In genomic region chr19:37133666-37134065, GRCm38 (mm10) we compare ENCODE assay signal across 23 mouse cellular contexts.
A peak's percentile ranks its signal among the peaks of the same experiment; 100 is the strongest.
DNase-seq lines count a peak whose midpoint lies in the region; ATAC-seq and TF ChIP-seq lines count a peak whose summit lies in the region.
"Had no signal": no experiment of that assay in that cellular context is flagged by ENCODE, and none has a peak within 500 bp of the region (broad histone marks: within the 10 kb centered on the region; RNA-seq: fewer than 3 reads in every experiment).

No protein-coding gene starts in this region.

- H3K9me3 ChIP-seq in CH12.LX (replicated peaks; ENCODE audit: low read length) = no peaks in the 10 kb centered on the region
- no peaks in the 10 kb centered on the region for H3K9me3 ChIP-seq in hindbrain, embryonic 14.5 days (ENCODE audit: control insufficient read depth, low read length)
- H3K9me3 ChIP-seq: G1E had no signal

- in situ Hi-C loops in CH12.LX (cut with MboI; ENCODE audit: low pct_ligation_motif_present, low pct_unique_long_range_greater_than_20kb, low sequenced_read_pairs) = no loop called here

- TF ChIP-seq RAD21 in CH12.LX (IDR thresholded peaks at IDR 0.05; ENCODE audit: low read depth, low read length) = no peak; the same call in 1 of the 2 replicates

- no peak for ATAC-seq in hindbrain, embryonic 14.5 days (ENCODE audit: low FRiP score)
- ATAC-seq in monocyte, adult 5-6 weeks (replicated peaks; ENCODE audit: insufficient number of reproducible peaks, low FRiP score, low TSS enrichment, poor library complexity, severe bottlenecking) = no peak
- ATAC-seq: activated CD4-positive, CD25-positive, alpha-beta regulatory T cell, adult 4 months; CD4-positive, CD25-positive, alpha-beta regulatory T cell, adult 4 months; Patski had no signal

- no peaks in the 10 kb centered on the region for H3K27me3 ChIP-seq in heart, adult 2 months (ENCODE audit: control insufficient read depth, insufficient read depth, low read length)
- H3K27me3 ChIP-seq in CH12.LX (replicated peaks) = no peaks in the 10 kb centered on the region
- no peaks in the 10 kb centered on the region for H3K27me3 ChIP-seq in hindbrain, embryonic 14.5 days (ENCODE audit: control insufficient read depth, insufficient read depth, low read length)
- H3K27me3 ChIP-seq: Patski had no signal

- no peak for TF ChIP-seq EP300 in heart, adult 2 months (IDR thresholded peaks at IDR 0.05; ENCODE audit: insufficient read depth, low read depth, low read length)
- TF ChIP-seq EP300 in CH12.LX (IDR thresholded peaks at IDR 0.05; ENCODE audit: low read length) = peak; percentile 92

- H3K4me3 ChIP-seq in gastrocnemius, adult 2 months = no peak overlapping the region
- H3K4me3 ChIP-seq in heart, adult 2 months = no peak overlapping the region
- H3K4me3 ChIP-seq in CH12.LX (replicated peaks in 1 of 3; ENCODE audit: low read depth in 2 of 3, low read length in 2 of 3, poor library complexity in 1 of 3) = no peak overlapping the region
- H3K4me3 ChIP-seq in hindbrain, embryonic 14.5 days (replicated peaks; ENCODE audit: low read length) = no peak overlapping the region

- DNase-seq in gastrocnemius, adult 2 months = no peak
- DNase-seq in gastrocnemius, postnatal 14 days = no peak
- no peak for DNase-seq in heart, adult 2 months
- DNase-seq in heart, adult 11 months = no peak
- DNase-seq in CH12.LX (ENCODE audit: extremely low read depth) (peak; percentile 59), R1 (ENCODE audit: low read depth, low spot score) (peak; percentile 18)
- no peak for DNase-seq in hindbrain, embryonic 14.5 days (ENCODE audit: low spot score)
- DNase-seq: adrenal gland, adult 2 months; adrenal gland, adult 8-10 months; adrenal gland, postnatal 10 days; adrenal gland, postnatal 14 days; adrenal gland, postnatal 25 days; adrenal gland, postnatal 36 days; B cell, adult 2 months; cerebellum, adult 11 months; cerebellum, adult 11-12 months; cerebellum, adult 18-20 months; cerebellum, adult 2 months had no signal

- H3K27ac ChIP-seq in gastrocnemius, adult 2 months = peak overlapping the region; percentile 85; the same call in 1 of the 2 replicates
- peak overlapping the region; percentile 77 for H3K27ac ChIP-seq in heart, adult 2 months
- H3K27ac ChIP-seq in CH12.LX (ENCODE audit: insufficient read depth, low read depth) = peak overlapping the region; percentile 41
- no peak overlapping the region for H3K27ac ChIP-seq in hindbrain, embryonic 14.5 days

- peaks cover 21% of the 10 kb centered on the region for H3K36me3 ChIP-seq in heart, adult 2 months (ENCODE audit: control insufficient read depth, insufficient read depth, low read length)
- no peaks in the 10 kb centered on the region for H3K36me3 ChIP-seq in CH12.LX (replicated peaks in 1 of 2; ENCODE audit: control insufficient read depth in 1 of 2, insufficient read depth in 1 of 2, low read length in 1 of 2)
- no peaks in the 10 kb centered on the region for H3K36me3 ChIP-seq in hindbrain, embryonic 14.5 days (replicated peaks; ENCODE audit: control insufficient read depth, insufficient read depth)
- H3K36me3 ChIP-seq: G1E had no signal

- no peak overlapping the region for H3K9ac ChIP-seq in heart, adult 2 months (ENCODE audit: low read depth, low read length)
- H3K9ac ChIP-seq in CH12.LX (ENCODE audit: insufficient read depth, low read depth) = no peak overlapping the region
- H3K9ac ChIP-seq in hindbrain, embryonic 14.5 days = no peak overlapping the region

- intact Hi-C loops in gastrocnemius, adult 2 months (cut with DNase I) = loop anchor here (5.0 kb wide), 1 partner anchor 46 kb away; no protein-coding TSS in a partner anchor
- intact Hi-C loops in gastrocnemius, postnatal 14 days (cut with DNase I; ENCODE audit: low total_unique reads) = no loop called here
- intact Hi-C loops in heart, adult 2 months (cut with DNase I) = loop anchor here (5.0 kb wide), 2 partner anchors 39 to 56 kb away; no protein-coding TSS in a partner anchor

- H3K79me2 ChIP-seq in heart, adult 2 months (replicated peaks; ENCODE audit: control insufficient read depth, insufficient read depth, low read length) = no peaks in the 10 kb centered on the region
- no peaks in the 10 kb centered on the region for H3K79me2 ChIP-seq in CH12.LX (replicated peaks; ENCODE audit: control insufficient read depth, extremely low read depth, insufficient read depth, poor library complexity, severe bottlenecking)

- TF ChIP-seq CTCF in gastrocnemius, adult 2 months (IDR thresholded peaks at IDR 0.05) = no peak
- no peak for TF ChIP-seq CTCF in heart, adult 2 months (IDR thresholded peaks at IDR 0.05)
- TF ChIP-seq CTCF in CH12.LX (conservative IDR thresholded peaks at IDR 0.05 in 1 of 2, IDR thresholded peaks at IDR 0.05 in 1 of 2; ENCODE audit: low read depth in 2 of 2, low read length in 2 of 2) = no peak

- WGBS in heart, adult 2 months = 80% methylated on average over 4 of the region's 4 CpGs
- WGBS in hindbrain, embryonic 14.5 days = 91% methylated on average over 4 of the region's 4 CpGs

- no peak for TF ChIP-seq POLR2A in heart, adult 2 months (IDR thresholded peaks at IDR 0.05; ENCODE audit: insufficient read depth, low read depth, low read length)
- TF ChIP-seq POLR2A in CH12.LX (IDR thresholded peaks at IDR 0.05; ENCODE audit: low read depth, low read length) = no peak

- H3K4me2 ChIP-seq in CH12.LX (ENCODE audit: insufficient read depth, low read depth, poor library complexity, severe bottlenecking) = peak overlapping the region; percentile 58
- H3K4me2 ChIP-seq in hindbrain, embryonic 14.5 days (replicated peaks) = no peak overlapping the region

- dilution Hi-C loops in CH12.LX (cut with MboI; ENCODE audit: extremely low pct_ligation_motif_present, extremely low pct_unique_long_range_greater_than_20kb, low sequenced_read_pairs) = no loop called here

- H3K4me1 ChIP-seq in heart, adult 2 months (ENCODE audit: control insufficient read depth, insufficient read depth, low read length) = peaks cover 4% of the 10 kb centered on the region
- H3K4me1 ChIP-seq in CH12.LX (ENCODE audit: control insufficient read depth in 1 of 2, insufficient read depth in 2 of 2) = peaks cover 13 to 57% of the 10 kb centered on the region in 2 experiments; a peak in 3 of 4 replicates
- no peaks in the 10 kb centered on the region for H3K4me1 ChIP-seq in hindbrain, embryonic 14.5 days (replicated peaks; ENCODE audit: control insufficient read depth, insufficient read depth, low read length)

TF ChIP-seq in CH12.LX, 34 proteins besides CTCF, POLR2A, EP300 and RAD21 (continues in another document):
- TF ChIP-seq MAZ (IDR thresholded peaks at IDR 0.05; ENCODE audit: low read depth, low read length) (0 out of 2 replicates have a peak, but pooled peaks have one; percentile 32), PAX5 (IDR thresholded peaks at IDR 0.05; ENCODE audit: low read length) (no peak), POLR2AphosphoS2 (IDR thresholded peaks at IDR 0.05; ENCODE audit: low read depth, low read length) (no peak), GABPA (IDR thresholded peaks at IDR 0.05; ENCODE audit: insufficient replicate concordance, low read depth, low read length) (no peak), CHD1 (IDR thresholded peaks at IDR 0.05; ENCODE audit: low read depth, low read length) (no peak; the same call in 1 of the 2 replicates), USF1 (IDR thresholded peaks at IDR 0.05; ENCODE audit: low read depth, low read length) (no peak), TBP (conservative IDR thresholded peaks at IDR 0.05; ENCODE audit: low read depth, low read length) (no peak; the same call in 1 of the 2 replicates), RCOR1 (conservative IDR thresholded peaks at IDR 0.05; ENCODE audit: low read depth, low read length) (peak; percentile 92), ZC3H11A (IDR thresholded peaks at IDR 0.05; ENCODE audit: low read depth, low read length) (no peak), TCF12 (IDR thresholded peaks at IDR 0.05; ENCODE audit: low read depth, low read length) (peak; percentile 88), JUN (IDR thresholded peaks at IDR 0.05; ENCODE audit: insufficient read depth, low read depth, low read length) (peak; percentile 55; the same call in 1 of the 2 replicates), E2F4 (IDR thresholded peaks at IDR 0.05; ENCODE audit: insufficient replicate concordance, low read depth, low read length) (no peak), UBTF (IDR thresholded peaks at IDR 0.05; ENCODE audit: low read depth, low read length) (no peak), MAX (IDR thresholded peaks at IDR 0.05; ENCODE audit: low read length) (no peak), MXI1 (IDR thresholded peaks at IDR 0.05; ENCODE audit: low read depth, low read length) (peak; percentile 49; the same call in 1 of the 2 replicates), ZNF384 (IDR thresholded peaks at IDR 0.05; ENCODE audit: low read depth, low read length) (no peak), ZKSCAN1 (IDR thresholded peaks at IDR 0.05; ENCODE audit: borderline replicate concordance, low read depth, low read length) (no peak), NRF1 (IDR thresholded peaks at IDR 0.05; ENCODE audit: low read depth, low read length) (peak; percentile 67), HCFC1 (IDR thresholded peaks at IDR 0.05; ENCODE audit: low read depth, low read length) (peak; percentile 19; the same call in 1 of the 2 replicates), MEF2A (IDR thresholded peaks at IDR 0.05; ENCODE audit: borderline replicate concordance, low read depth, low read length) (peak; percentile 91), MAFK (IDR thresholded peaks at IDR 0.05; ENCODE audit: insufficient replicate concordance, low read length) (0 out of 2 replicates have a peak, but pooled peaks have one; percentile 3), MYC (IDR thresholded peaks at IDR 0.05; ENCODE audit: low read depth, low read length) (peak; percentile 49; the same call in 1 of the 2 replicates), BHLHE40 (IDR thresholded peaks at IDR 0.05; ENCODE audit: low read depth, low read length) (peak; percentile 59), CHD2 (IDR thresholded peaks at IDR 0.05; ENCODE audit: low read length) (peak; percentile 72), KAT2A (IDR thresholded peaks at IDR 0.05; ENCODE audit: insufficient replicate concordance, low read length) (no peak), SIN3A (IDR thresholded peaks at IDR 0.05; ENCODE audit: low read length) (peak; percentile 69), SMC3 (IDR thresholded peaks at IDR 0.05; ENCODE audit: low read depth, low read length) (no peak), ZMIZ1 (IDR thresholded peaks at IDR 0.05; ENCODE audit: low read depth, low read length) (0 out of 2 replicates have a peak, but pooled peaks have one; percentile 12), USF2 (conservative IDR thresholded peaks at IDR 0.05; ENCODE audit: low read depth, low read length) (no peak), NELFE (IDR thresholded peaks at IDR 0.05; ENCODE audit: low read depth, low read length) (0 out of 2 replicates have a peak, but pooled peaks have one; percentile 33), ELF1 (IDR thresholded peaks at IDR 0.05; ENCODE audit: low read depth, low read length) (peak; percentile 41; the same call in 1 of the 2 replicates), JUND (conservative IDR thresholded peaks at IDR 0.05; ENCODE audit: low read depth, low read length) (peak; percentile 78)

Comparison
In these comparisons a context has a peak if more than half of its experiments do, and no peak if none do; other contexts are left out.
1. DNase-seq: peak in CH12.LX (single experiment) and R1 (single experiment); none in gastrocnemius, adult 2 months (single experiment), gastrocnemius, postnatal 14 days (single experiment), heart, adult 2 months (0 of 2), heart, adult 11 months (single experiment) and hindbrain, embryonic 14.5 days (single experiment).